Mouse (Mus musculus) bone marrow, adult 2 months (tissue): ENCODE measurements at regions not wholly inside any gene's neighbourhood (a gene's known extent, or its start where the extent isn't known, plus 50 kb on each side); places are given as distances from the start of the nearest gene placed in this dataset.

Source experiments
- H3K27ac ChIP-seq: fragments of 200-500 bp; 2 replicates; pipeline ENCODE4 v1.5.1; 2012; ENCODE audit warnings: low read depth, mild to moderate bottlenecking, control low read depth, inconsistent platforms, low read length; ENCODE audit not compliant: control insufficient read depth, poor library complexity, insufficient read depth
- H3K4me1 ChIP-seq: fragments of 200-500 bp; 2 replicates; pipeline ENCODE4 v1.6.1; 2011; ENCODE audit warnings: low read length; ENCODE audit not compliant: control insufficient read depth, insufficient read depth
- H3K4me3 ChIP-seq: fragments of 200-500 bp; replicated peaks from 2 replicates; pipeline ENCODE3; 2011; ENCODE audit warnings: mild to moderate bottlenecking, low read depth, low read length, control low read depth; ENCODE audit not compliant: control insufficient read depth
- CTCF ChIP-seq: fragments of 200-500 bp; IDR thresholded peaks from 2 replicates; pipeline ENCODE4 v1.5.1; 2011; ENCODE audit warnings: low read length, control low read depth; ENCODE audit not compliant: control insufficient read depth, insufficient read depth
- POLR2A ChIP-seq: fragments of 200-500 bp; IDR thresholded peaks from 2 replicates; pipeline ENCODE4 v1.6.1; 2011; ENCODE audit warnings: low read depth, mild to moderate bottlenecking, control low read depth, low read length, borderline replicate concordance; ENCODE audit not compliant: control insufficient read depth
- WGBS: fragments of 180-500 bp; shearing (Covaris S2); methylation state at CpG from one replicate; pipeline ENCODE4 v1.1.7; 2018; 5-methylcytosine and 5-hydroxymethylcytosine counted together

DNA sequence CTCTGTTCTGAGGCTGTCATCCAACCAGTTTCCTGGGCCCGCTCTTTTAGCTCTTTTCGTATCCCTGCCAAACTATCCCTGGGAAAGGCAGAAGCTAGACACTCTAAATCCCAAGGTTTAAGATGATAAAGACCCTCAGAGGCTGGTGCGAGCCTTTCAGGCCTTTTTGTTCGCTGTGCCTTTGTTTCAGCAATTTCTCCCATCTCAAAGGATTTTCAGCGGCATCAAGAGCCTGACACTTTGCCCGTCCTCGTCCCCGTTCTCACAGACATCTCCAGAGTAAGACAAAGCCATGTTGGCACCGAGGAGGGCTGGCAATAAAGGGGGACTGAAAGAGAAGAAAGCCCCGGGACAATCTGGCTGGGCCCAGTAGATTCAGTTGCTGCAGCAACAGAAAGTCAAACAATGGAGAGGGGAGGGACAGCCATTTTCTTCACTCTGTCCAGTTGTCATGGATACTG lies 190.2 kb upstream of the Rgma start:
- no peak overlapping the region for H3K27ac ChIP-seq
- no peaks in the 10 kb centered on the region for H3K4me1 ChIP-seq
- H3K4me3 ChIP-seq: no peak overlapping the region
- TF ChIP-seq POLR2A: no peak
- TF ChIP-seq CTCF: no peak
- 75% methylated on average over 10 of the region's 10 CpGs for WGBS

DNA sequence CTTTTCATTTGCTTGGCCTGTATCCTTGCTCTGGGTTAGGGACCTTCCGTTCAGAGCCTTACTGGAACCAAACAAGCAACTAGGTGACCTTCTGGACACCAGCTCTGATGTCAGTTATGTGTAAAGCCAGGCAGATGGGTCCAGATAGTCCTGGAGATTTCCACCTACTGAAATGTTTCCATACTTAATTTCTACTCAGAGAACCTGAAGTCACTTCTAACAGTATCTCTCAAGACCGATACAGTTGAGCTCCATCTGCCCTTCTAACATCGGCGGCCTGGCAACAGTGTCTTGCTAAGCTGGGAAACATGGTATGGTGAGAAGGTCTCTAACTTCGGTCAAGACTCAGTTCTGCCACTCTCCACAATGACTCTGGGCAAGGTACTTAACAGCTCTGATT lies 189.7 kb upstream of the Rgma start:
- Histone ChIP-seq H3K4me3 (no peak overlapping the region), H3K4me1 (no peaks in the 10 kb centered on the region), H3K27ac (no peak overlapping the region)
- WGBS: 90% methylated on average over 5 of the region's 5 CpGs
- TF ChIP-seq POLR2A: no peak
- TF ChIP-seq CTCF: no peak

DNA sequence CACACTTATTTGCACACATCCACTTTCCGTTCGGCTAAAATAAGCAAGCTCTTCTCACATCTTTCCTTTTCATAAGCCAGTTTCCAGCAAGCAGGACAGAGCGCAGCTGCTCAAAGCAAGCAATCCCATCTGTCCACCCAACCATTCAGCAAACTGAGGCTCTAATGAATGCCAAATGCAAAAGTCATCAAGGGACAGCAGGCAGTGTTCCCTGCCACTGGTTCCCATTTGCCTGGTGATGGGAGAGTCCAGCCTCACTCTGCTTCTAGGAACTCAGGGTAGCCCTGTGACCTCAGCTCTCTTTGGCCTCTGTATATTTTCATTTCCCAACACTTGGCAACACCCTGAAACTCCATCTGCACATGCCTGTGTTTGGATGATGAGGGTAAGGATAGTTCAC lies 188.8 kb upstream of the Rgma start:
- no peaks in the 10 kb centered on the region for H3K4me1 ChIP-seq
- no peak overlapping the region for H3K27ac ChIP-seq
- TF ChIP-seq CTCF: no peak
- TF ChIP-seq POLR2A: no peak
- no peak overlapping the region for H3K4me3 ChIP-seq
- WGBS: 96% methylated on average over 3 of the region's 3 CpGs

DNA sequence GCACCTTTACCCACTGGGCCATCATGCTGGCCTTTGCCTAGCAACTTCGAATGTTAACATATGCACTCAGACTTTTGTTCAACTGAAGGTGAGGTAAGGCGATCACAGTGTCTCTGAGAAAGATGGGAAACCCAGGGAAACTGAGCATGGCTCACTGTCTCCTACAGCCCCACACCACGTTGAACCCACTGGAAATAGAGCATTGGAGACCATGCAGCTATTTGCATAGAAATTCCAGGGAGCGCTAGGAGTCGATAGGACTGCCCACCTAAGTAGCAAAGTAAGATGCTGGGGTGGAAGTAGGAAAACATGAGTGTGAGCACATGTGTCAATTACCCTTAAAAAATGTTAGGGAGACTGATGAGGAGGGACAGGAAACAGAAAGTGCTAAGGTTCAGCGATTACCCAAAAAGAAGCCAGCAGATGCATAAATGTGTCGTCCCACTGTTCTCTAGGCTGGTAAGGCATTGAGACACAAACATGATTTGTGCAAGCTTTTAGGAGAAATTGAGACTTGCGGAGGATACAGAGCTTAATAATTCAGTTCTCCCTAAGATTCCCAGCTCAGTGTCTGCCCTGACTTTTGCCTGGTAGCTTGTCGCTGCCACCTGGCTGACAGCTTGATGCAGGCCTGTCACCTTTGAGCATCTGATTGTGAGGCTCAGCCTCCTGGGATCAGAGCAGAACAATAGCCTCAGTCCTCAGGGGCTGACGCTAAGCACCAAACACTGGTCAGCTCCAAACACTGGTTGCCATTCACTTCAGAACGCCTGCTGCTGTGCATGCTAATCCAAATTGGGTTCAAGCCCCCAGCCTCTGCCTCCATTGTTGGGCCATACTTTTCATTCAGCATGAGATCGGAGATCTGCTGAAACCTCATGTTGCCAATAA lies 183.7 kb upstream of the Rgma start:
- TF ChIP-seq POLR2A (no peak), CTCF (no peak)
- WGBS: 55% methylated on average over 12 of the region's 12 CpGs
- Histone ChIP-seq H3K4me3 (no peak overlapping the region), H3K27ac (no peak overlapping the region), H3K4me1 (no peaks in the 10 kb centered on the region)

DNA sequence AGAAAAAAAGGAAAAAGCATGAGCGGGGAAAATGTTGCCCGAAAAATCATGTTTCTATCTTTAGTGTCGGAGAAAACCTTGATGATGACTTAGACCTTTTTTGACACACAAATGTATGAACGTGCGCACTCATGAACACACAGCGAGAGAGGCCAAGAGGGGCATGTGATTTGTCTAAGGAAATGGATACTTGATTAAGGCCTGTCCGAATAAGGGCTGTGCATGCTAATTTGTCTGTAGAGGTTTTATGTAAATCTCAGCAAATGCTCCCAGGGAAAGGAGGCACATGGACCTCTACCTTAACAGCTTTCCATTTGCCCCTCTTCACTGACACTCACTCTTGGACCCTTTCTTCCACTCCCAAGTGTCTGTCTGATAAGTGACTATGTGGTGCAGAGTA lies 182.5 kb upstream of the Rgma start:
- no peak overlapping the region for H3K4me3 ChIP-seq
- no peaks in the 10 kb centered on the region for H3K4me1 ChIP-seq
- WGBS: 87% methylated on average over 7 of the region's 7 CpGs
- no peak overlapping the region for H3K27ac ChIP-seq
- TF ChIP-seq POLR2A (no peak), CTCF (no peak)

DNA sequence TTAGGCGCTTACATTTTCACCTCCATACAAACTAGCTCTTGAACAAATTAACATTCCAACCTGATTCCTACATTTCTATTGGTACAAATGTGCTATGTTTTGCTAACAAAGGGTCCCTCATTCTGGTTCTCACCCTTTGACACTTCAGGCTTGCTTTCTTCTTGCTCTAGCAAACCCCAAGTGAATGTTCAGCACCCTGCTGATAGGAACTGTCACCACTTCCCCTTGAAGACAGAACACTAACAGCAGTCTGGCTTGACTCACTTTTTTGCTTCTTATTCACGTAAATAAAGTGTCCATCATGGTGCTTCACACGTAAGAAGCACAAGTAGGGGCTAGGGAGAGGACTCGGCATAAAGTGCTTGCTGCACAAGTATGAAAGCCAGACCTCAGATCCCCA lies 180.0 kb upstream of the Rgma start:
- Histone ChIP-seq H3K27ac (no peak overlapping the region), H3K4me3 (no peak overlapping the region), H3K4me1 (no peaks in the 10 kb centered on the region)
- 71% methylated on average over 4 of the region's 4 CpGs for WGBS
- TF ChIP-seq CTCF (no peak), POLR2A (no peak)

DNA sequence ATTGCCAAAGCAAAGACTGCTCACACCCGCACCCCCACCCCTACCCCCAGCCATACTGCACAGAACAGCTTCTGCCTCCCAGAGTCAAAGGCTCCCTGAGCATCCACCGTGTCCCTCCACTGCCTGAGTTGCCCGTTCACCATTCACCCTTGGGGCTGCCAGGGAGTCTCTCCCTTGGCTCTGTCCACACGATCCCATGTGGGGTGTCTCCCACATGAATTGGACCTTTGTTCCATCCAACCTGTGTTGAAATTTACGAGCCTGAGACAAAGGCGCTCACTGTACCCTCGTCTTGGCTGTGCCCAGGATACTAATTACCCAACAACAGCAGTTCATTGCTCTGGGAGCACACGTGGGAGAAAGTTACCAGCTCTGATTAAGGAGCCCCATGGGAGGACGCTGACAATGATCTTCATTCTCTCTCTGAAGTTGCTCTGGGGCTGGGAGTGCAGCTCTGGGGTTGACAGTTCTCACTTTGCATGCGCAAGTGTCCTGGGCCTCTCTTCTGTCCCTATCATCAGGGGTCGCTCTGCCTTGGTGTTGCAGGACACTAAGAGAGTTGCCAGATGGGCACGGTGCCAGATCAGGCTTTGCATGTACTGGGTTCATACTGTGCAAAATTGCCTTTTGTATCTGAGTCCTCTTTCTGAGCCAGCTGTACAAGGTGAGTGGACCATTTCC lies 178.3 kb upstream of the Rgma start:
- H3K4me3 ChIP-seq: no peak overlapping the region
- no peak overlapping the region for H3K27ac ChIP-seq
- 74% methylated on average over 12 of the region's 12 CpGs for WGBS
- H3K4me1 ChIP-seq: no peaks in the 10 kb centered on the region
- no peak for TF ChIP-seq POLR2A
- no peak for TF ChIP-seq CTCF

DNA sequence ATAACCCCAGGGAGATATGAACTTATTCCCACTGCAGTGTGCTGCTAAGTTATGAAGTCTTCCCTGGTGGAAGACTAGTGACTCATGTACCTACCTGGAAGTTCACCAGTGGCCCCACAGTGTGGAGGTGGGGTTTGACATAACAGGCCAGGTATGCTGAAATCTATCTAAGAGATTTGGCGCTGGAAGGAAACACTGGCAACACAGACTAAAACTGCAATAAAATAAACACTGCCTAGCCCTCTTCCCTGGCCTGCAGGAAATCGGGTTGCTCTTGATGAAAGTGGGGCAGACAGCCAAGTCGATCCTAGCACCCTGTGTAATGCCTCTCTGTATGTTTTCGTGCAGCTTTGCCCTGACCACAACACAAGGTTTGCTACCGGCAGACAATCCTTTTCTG lies 177.2 kb upstream of the Rgma start:
- no peak for TF ChIP-seq CTCF
- Histone ChIP-seq H3K4me1 (no peaks in the 10 kb centered on the region), H3K4me3 (no peak overlapping the region), H3K27ac (no peak overlapping the region)
- WGBS: 76% methylated on average over 5 of the region's 5 CpGs
